Mouse (Mus musculus): ENCODE data around the gene Stard13.

DNA sequence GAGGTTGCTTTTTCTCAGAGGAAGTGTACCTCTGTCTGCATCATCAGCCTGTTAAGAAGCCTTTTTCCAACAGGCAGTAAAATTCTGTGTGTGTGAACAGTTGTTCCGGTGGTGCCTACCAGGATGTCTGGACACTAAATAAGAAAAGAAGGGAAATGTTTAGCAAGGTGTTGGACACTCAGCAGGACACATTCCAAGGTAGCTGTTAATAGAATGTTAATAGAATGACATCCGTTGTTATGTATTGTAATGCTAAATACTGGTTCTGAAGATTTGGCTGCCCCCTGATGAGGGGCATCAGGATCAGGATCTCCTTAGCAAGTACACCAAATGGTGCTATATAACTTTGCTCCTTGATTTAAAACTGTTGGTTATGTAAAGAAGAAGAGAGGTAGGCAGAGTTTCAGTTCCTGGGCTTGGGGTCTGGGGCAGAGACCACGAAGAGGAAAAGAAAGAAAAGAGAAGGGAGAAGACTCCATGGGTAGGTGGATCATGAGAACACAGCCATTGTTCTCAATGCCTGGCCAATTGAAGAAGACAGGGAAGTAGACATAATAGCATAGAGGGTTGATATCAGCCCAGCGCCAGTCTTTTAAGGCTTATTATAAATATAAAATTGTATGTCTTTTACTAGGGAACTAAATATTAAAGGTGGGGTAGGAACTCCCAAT, 9.8 kb downstream of the Stard13 start:
- TF ChIP-seq CTCF (IDR thresholded peaks at IDR 0.05; ENCODE audit: extremely low read depth, insufficient read depth, low read length) (no peak), POLR2A (IDR thresholded peaks at IDR 0.05; ENCODE audit: extremely low read depth, insufficient read depth, low read length) (no peak)
